Mouse (Mus musculus) C2C12 (cell line): ENCODE measurements at regions not wholly inside any gene's neighbourhood (a gene's known extent, or its start where the extent isn't known, plus 50 kb on each side); places are given as distances from the start of the nearest gene placed in this dataset.

Source experiments
- H3K27me3 ChIP-seq: one replicate; pipeline ENCODE4 v1.6.1; 2011; ENCODE audit not compliant: control insufficient read depth, insufficient read depth, insufficient read length
- H3K36me3 ChIP-seq: one replicate; pipeline ENCODE4 v1.6.1; 2011; ENCODE audit not compliant: control insufficient read depth, insufficient read depth
- H3K4me3 ChIP-seq: one replicate; pipeline ENCODE4 v1.5.1; 2011; ENCODE audit warnings: mild to moderate bottlenecking, control low read depth; ENCODE audit not compliant: poor library complexity, insufficient read depth, severe bottlenecking
- H3K79me2 ChIP-seq: one replicate; pipeline ENCODE4 v1.6.1; 2011; ENCODE audit not compliant: control insufficient read depth, insufficient read depth
- H3K79me3 ChIP-seq: one replicate; pipeline ENCODE4 v1.6.1; 2011; ENCODE audit warnings: low read depth, control low read depth
- H3ac ChIP-seq: one replicate; pipeline ENCODE3; 2011; ENCODE audit warnings: low read depth; ENCODE audit not compliant: control insufficient read depth, insufficient read length
- CEBPB ChIP-seq: IDR thresholded peaks from one replicate; pipeline ENCODE4 v1.6.1; 2011; ENCODE audit warnings: low read depth, mild to moderate bottlenecking, control low read depth, moderate library complexity
- CTCF ChIP-seq: IDR thresholded peaks from one replicate; pipeline ENCODE4 v1.5.1; 2011; ENCODE audit not compliant: control insufficient read depth, insufficient read depth, insufficient read length
- FOSL1 ChIP-seq: IDR thresholded peaks from one replicate; pipeline ENCODE4 v1.8.0; 2011; ENCODE audit warnings: mild to moderate bottlenecking, low read length; ENCODE audit not compliant: poor library complexity, insufficient read depth, severe bottlenecking
- MAX ChIP-seq: IDR thresholded peaks from one replicate; pipeline ENCODE4 v1.6.1; 2011; ENCODE audit warnings: mild to moderate bottlenecking, control low read depth
- MYOD1 ChIP-seq: IDR thresholded peaks from one replicate; pipeline ENCODE4 v1.6.1; 2011; ENCODE audit warnings: low read depth; ENCODE audit not compliant: control insufficient read depth, insufficient read length
- MYOG ChIP-seq: IDR thresholded peaks from one replicate; pipeline ENCODE4 v1.6.1; 2011; ENCODE audit not compliant: control insufficient read depth, insufficient read length; ENCODE audit errors: extremely low read depth
- USF1 ChIP-seq: IDR thresholded peaks from one replicate; pipeline ENCODE4 v1.6.1; 2011; ENCODE audit warnings: low read depth, mild to moderate bottlenecking, control low read depth, moderate library complexity

- Histone ChIP-seq H3ac (no peak overlapping the region), H3K36me3 (no peaks in the 10 kb centered on the region), H3K27me3 (no peaks in the 10 kb centered on the region), H3K4me3 (no peak overlapping the region), H3K79me3 (no peaks in the 10 kb centered on the region), H3K79me2 (no peaks in the 10 kb centered on the region)
- no peak for TF ChIP-seq MYOG
- no peak for TF ChIP-seq MAX
- no peak for TF ChIP-seq MYOD1
- no peak for TF ChIP-seq CTCF
- no peak for TF ChIP-seq CEBPB
- TF ChIP-seq FOSL1, result no peak
- TF ChIP-seq USF1, result no peak
Measured at GRCm38 (mm10) chr9:120741521-120741920, 170.3 kb downstream of the Rpl14 start.

- Histone ChIP-seq H3K4me3 (no peak overlapping the region), H3K36me3 (no peaks in the 10 kb centered on the region), H3K79me2 (no peaks in the 10 kb centered on the region), H3K27me3 (no peaks in the 10 kb centered on the region), H3K79me3 (no peaks in the 10 kb centered on the region), H3ac (no peak overlapping the region)
- TF ChIP-seq CEBPB (no peak), FOSL1 (no peak), USF1 (no peak), MAX (no peak), CTCF (no peak), MYOD1 (no peak), MYOG (no peak)
Measured at GRCm38 (mm10) chr9:120743455-120743854, 172.2 kb downstream of the Rpl14 start.

- Histone ChIP-seq H3K79me2 (no peaks in the 10 kb centered on the region), H3ac (no peak overlapping the region), H3K36me3 (no peaks in the 10 kb centered on the region), H3K4me3 (no peak overlapping the region), H3K27me3 (no peaks in the 10 kb centered on the region), H3K79me3 (no peaks in the 10 kb centered on the region)
- TF ChIP-seq USF1 (no peak), MYOG (no peak), FOSL1 (no peak), MYOD1 (peak; percentile 57), CTCF (no peak), CEBPB (no peak), MAX (no peak)
Measured at GRCm38 (mm10) chr9:120745674-120746073, 174.4 kb downstream of the Rpl14 start.

GRCm38 (mm10) chr9:120750820-120751219 lies 178.2 kb upstream of the Ctnnb1 start:
- TF ChIP-seq CTCF, result no peak
- no peak for TF ChIP-seq MYOG
- no peak for TF ChIP-seq MYOD1
- no peak for TF ChIP-seq FOSL1
- TF ChIP-seq USF1, result no peak
- no peak for TF ChIP-seq MAX
- no peak for TF ChIP-seq CEBPB
- H3K36me3 ChIP-seq, result no peaks in the 10 kb centered on the region
- no peak overlapping the region for H3ac ChIP-seq
- H3K79me2 ChIP-seq, result no peaks in the 10 kb centered on the region
- H3K4me3 ChIP-seq, result no peak overlapping the region
- no peaks in the 10 kb centered on the region for H3K79me3 ChIP-seq
- no peaks in the 10 kb centered on the region for H3K27me3 ChIP-seq

GRCm38 (mm10) chr9:120751686-120752484 lies 177.1 kb upstream of the Ctnnb1 start:
- TF ChIP-seq USF1, result no peak
- no peaks in the 10 kb centered on the region for H3K79me3 ChIP-seq

GRCm38 (mm10) chr9:120754151-120754550 lies 174.9 kb upstream of the Ctnnb1 start:
- H3K79me3 ChIP-seq, result no peaks in the 10 kb centered on the region
- H3ac ChIP-seq, result no peak overlapping the region
- no peak for TF ChIP-seq MAX
- H3K79me2 ChIP-seq, result no peaks in the 10 kb centered on the region
- H3K36me3 ChIP-seq, result no peaks in the 10 kb centered on the region
- H3K27me3 ChIP-seq, result no peaks in the 10 kb centered on the region
- no peak overlapping the region for H3K4me3 ChIP-seq

More at GRCm38 (mm10) chr9:120751686-120752484, 177.1 kb upstream of the Ctnnb1 start:
- Histone ChIP-seq H3K4me3 (no peak overlapping the region), H3ac (no peak overlapping the region), H3K27me3 (no peaks in the 10 kb centered on the region), H3K36me3 (no peaks in the 10 kb centered on the region), H3K79me2 (no peaks in the 10 kb centered on the region)
